Mouse (Mus musculus) urinary bladder, postnatal 14 days (tissue): ENCODE data around the gene Gtsf1.
"Not testable (repeated sequence)": the region's sequence is repeated elsewhere in the genome, so short reads cannot be mapped to it uniquely, and the experiment has no call there.

ENCODE experiments used
- DNase-seq: peaks from one replicate; pipeline ENCODE4 v3.0.0; 2021; ENCODE audit warnings: low spot score

Gene Gtsf1

GRCm38 (mm10) chr15:103430241-103430640 is at the start of gene Gtsf1:
Gene Gtsf1 (minus strand): TSS chr15:103430470.
- DNase-seq: no peak

- DNase-seq: no peak
Observed at GRCm38 (mm10) chr15:103479080-103479606, 48.9 kb upstream of the Gtsf1 start.

- no peak for DNase-seq
Observed at GRCm38 (mm10) chr15:103473769-103474168, 43.5 kb upstream of the Gtsf1 start.

- no peak for DNase-seq
Observed at GRCm38 (mm10) chr15:103473182-103473581, 42.9 kb upstream of the Gtsf1 start.

- DNase-seq: no peak
Observed at GRCm38 (mm10) chr15:103472265-103472664, 42.0 kb upstream of the Gtsf1 start.

GRCm38 (mm10) chr15:103471488-103472194 is 41.4 kb upstream of the Gtsf1 start:
- no peak for DNase-seq

GRCm38 (mm10) chr15:103462539-103463261 is 32.4 kb upstream of the Gtsf1 start:
- DNase-seq: no peak

- no peak for DNase-seq
Observed at GRCm38 (mm10) chr15:103454449-103454848, 24.2 kb upstream of the Gtsf1 start.

- peak; percentile 3 for DNase-seq
Observed at GRCm38 (mm10) chr15:103453551-103454218, 23.4 kb upstream of the Gtsf1 start, which contains the start of gene Nckap1l. Gene Nckap1l (plus strand): TSS chr15:103453794.

- DNase-seq: no peak
Observed at GRCm38 (mm10) chr15:103448369-103448768, 18.1 kb upstream of the Gtsf1 start, which contains the start of gene Gtsf2. Gene Gtsf2 (minus strand): TSS chr15:103448469.

- DNase-seq: not testable (repeated sequence)
Observed at GRCm38 (mm10) chr15:103445966-103446365, 15.7 kb upstream of the Gtsf1 start.

GRCm38 (mm10) chr15:103427017-103427416 is 3.3 kb downstream of the Gtsf1 start:
- no peak for DNase-seq

GRCm38 (mm10) chr15:103405586-103405985 is 24.7 kb downstream of the Gtsf1 start:
- not testable (repeated sequence) for DNase-seq

- no peak for DNase-seq
Observed at GRCm38 (mm10) chr15:103401361-103401760, 28.9 kb downstream of the Gtsf1 start.

- no peak for DNase-seq
Observed at GRCm38 (mm10) chr15:103393577-103393976, 36.7 kb downstream of the Gtsf1 start.

- DNase-seq: no peak
Observed at GRCm38 (mm10) chr15:103388556-103389145, 41.6 kb downstream of the Gtsf1 start.

GRCm38 (mm10) chr15:103383771-103384488 is 46.3 kb downstream of the Gtsf1 start:
- no peak for DNase-seq

GRCm38 (mm10) chr15:103382795-103383406 is 47.4 kb downstream of the Gtsf1 start:
- DNase-seq: peak; percentile 54

GRCm38 (mm10) chr15:103382075-103382474 is 48.2 kb downstream of the Gtsf1 start:
- no peak for DNase-seq

GRCm38 (mm10) chr15:103378665-103379356 is 51.5 kb downstream of the Gtsf1 start:
- DNase-seq: peak; percentile 45
